Mouse (Mus musculus) forebrain, embryonic 12.5 days (tissue): Measurements from ENCODE around the gene Dolpp1. TPM values are rescaled to one million over a fixed set of nuclear protein-coding genes. Genes with fewer than 3 reads are reported as not detected.
A peak's percentile ranks its signal among the peaks of the same experiment; 100 is the strongest.

Experiments used
- ATAC-seq: fragments of 200-750 bp; cut with Nextera tagmentation; 2 replicates; pipeline ENCODE4 v1.8.0; 2017; ENCODE audit warnings: moderate TSS enrichment; ENCODE audit not compliant: low FRiP score
- H3K27ac ChIP-seq: fragments of 300-500 bp; sonication (generic); 2 replicates; pipeline ENCODE4 v1.5.1; 2016; ENCODE audit warnings: mild to moderate bottlenecking
- H3K27me3 ChIP-seq: fragments of 300-500 bp; sonication (generic); 2 replicates; pipeline ENCODE4 v1.6.1; 2016; ENCODE audit warnings: mild to moderate bottlenecking
- H3K36me3 ChIP-seq: fragments of 300-500 bp; sonication (generic); replicated peaks from 2 replicates; pipeline ENCODE4 v1.6.1; 2016; ENCODE audit warnings: mild to moderate bottlenecking
- H3K4me1 ChIP-seq: fragments of 300-500 bp; sonication (generic); 2 replicates; pipeline ENCODE4 v1.6.1; 2016
- H3K4me2 ChIP-seq: fragments of 300-500 bp; sonication (generic); 2 replicates; pipeline ENCODE4 v1.6.1; 2016; ENCODE audit warnings: mild to moderate bottlenecking, moderate library complexity
- H3K4me3 ChIP-seq: fragments of 300-500 bp; sonication (generic); replicated peaks from 2 replicates; pipeline ENCODE4 v1.5.1; 2016; ENCODE audit warnings: mild to moderate bottlenecking
- H3K9ac ChIP-seq: fragments of 300-500 bp; sonication (generic); 2 replicates; pipeline ENCODE4 v1.6.1; 2016; ENCODE audit warnings: mild to moderate bottlenecking
- H3K9me3 ChIP-seq: fragments of 300-500 bp; sonication (generic); 2 replicates; pipeline ENCODE4 v1.6.1; 2016
- WGBS: fragments of 180-500 bp; shearing (Covaris S2); methylation state at CpG from one replicate; pipeline ENCODE4 v1.1.7; 2016; 5-methylcytosine and 5-hydroxymethylcytosine counted together
- polyA plus RNA-seq: library from polyadenylated mRNA; unstranded; fragments of >200 nt; fragmentation: Nextera tagmentation; extraction: Ambion mirVana; gene quantifications from 2 replicates; pipeline ENCODE4 v1.2.1, GENCODE M21; 2016

Dolpp1 gene
- polyA plus RNA-seq, 1 experiment from 2014 or later = 51.4 TPM

DNA sequence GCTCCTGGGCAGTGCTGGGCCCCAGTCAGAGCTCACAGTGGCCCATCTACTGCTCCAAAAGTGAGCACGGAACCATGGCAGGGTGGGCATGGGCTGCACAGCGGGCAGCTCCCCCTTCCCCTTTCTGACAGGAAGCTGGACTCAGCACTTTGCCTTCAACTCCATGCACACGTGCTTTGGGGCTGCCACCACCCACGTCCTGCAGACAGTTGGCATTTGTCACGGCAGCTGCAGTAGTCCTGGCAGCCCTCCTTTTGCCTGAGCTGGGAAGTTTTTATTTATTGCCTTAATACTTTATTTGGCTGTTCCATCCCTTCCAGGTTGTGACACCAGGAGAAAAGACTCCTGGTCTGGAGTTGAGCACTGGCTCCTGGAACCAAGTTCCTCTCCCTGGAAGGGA is 7.2 kb upstream of the Dolpp1 start:
- no peak overlapping the region for H3K9ac ChIP-seq
- H3K27ac ChIP-seq = no peak overlapping the region
- H3K9me3 ChIP-seq = no peaks in the 10 kb centered on the region
- peaks cover 53% of the 10 kb centered on the region for H3K36me3 ChIP-seq
- no peak overlapping the region for H3K4me2 ChIP-seq
- no peak overlapping the region for H3K4me3 ChIP-seq
- 84% methylated on average over 5 of the region's 5 CpGs for WGBS
- H3K4me1 ChIP-seq = no peaks in the 10 kb centered on the region
- H3K27me3 ChIP-seq = no peaks in the 10 kb centered on the region
- ATAC-seq = no peak

DNA sequence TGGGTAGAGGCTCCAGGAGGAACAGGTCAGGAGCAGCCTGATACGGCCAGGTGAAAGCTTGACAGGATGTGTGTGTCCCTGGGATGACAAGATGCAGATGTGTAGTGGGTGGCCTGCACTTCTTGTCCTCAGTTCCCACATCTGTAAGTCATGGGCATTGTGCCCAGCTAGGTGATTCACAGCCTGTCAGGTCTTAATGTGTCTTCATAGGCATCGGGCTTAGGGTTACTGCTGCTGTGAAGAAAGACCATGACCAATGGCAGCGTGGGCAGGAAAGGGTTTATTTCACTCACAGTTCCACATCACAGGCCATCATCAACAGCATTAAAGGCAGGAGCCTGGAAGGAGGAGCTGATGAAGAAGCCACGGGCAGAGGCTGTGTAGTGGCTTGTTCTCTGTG is 6.5 kb upstream of the Dolpp1 start:
- no peak for ATAC-seq
- Histone ChIP-seq H3K27ac (no peak overlapping the region), H3K4me3 (no peak overlapping the region), H3K27me3 (no peaks in the 10 kb centered on the region), H3K9me3 (no peaks in the 10 kb centered on the region), H3K4me2 (no peak overlapping the region), H3K36me3 (peaks cover 48% of the 10 kb centered on the region), H3K4me1 (no peaks in the 10 kb centered on the region), H3K9ac (no peak overlapping the region)
- 90% methylated on average over 4 of the region's 4 CpGs for WGBS

DNA sequence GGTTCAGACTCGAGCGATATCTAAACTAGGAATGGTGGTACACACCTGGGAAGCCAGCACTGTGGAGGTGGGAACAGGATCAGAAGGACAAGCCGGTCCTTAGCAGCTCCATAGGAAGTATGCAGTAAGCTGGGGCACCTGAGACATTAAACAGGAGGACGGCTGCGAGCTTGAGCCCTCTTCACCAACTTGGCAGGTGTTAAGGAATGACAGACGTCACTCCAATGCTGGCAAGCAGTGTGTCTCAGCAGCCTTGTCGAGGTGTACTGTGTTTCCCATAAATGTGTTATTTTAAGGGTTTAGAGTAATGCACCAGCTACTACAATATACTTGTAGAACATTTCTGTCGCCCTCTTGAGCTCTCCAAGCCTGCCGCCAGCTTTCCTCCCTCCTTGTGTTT is 5.1 kb upstream of the Dolpp1 start:
- Histone ChIP-seq H3K36me3 (peaks cover 38% of the 10 kb centered on the region), H3K27me3 (no peaks in the 10 kb centered on the region), H3K9me3 (no peaks in the 10 kb centered on the region), H3K4me1 (0 out of 2 replicates have a peak, but pooled peaks cover 4% of the 10 kb centered on the region), H3K9ac (no peak overlapping the region), H3K27ac (no peak overlapping the region), H3K4me2 (no peak overlapping the region), H3K4me3 (no peak overlapping the region)
- ATAC-seq = no peak
- WGBS = 87% methylated on average over 9 of the region's 9 CpGs

DNA sequence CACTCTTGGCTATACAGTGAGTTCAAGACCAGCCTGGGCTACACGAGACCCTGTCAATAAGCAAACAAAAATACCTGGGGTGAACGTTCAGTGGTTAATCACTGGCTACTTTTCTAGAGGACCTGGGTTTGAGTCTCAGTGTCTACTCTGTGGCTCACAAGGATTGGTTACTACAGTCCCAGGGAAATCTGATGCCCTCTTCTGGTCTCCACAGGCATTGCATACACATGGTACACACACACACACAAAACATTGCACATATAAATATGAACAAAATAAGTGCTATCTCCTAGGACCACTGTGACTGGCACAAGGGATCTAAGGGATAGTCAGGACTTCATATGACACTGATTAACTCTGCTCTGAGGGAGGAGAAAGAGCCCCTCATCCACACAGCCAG is 3.1 kb upstream of the Dolpp1 start:
- Histone ChIP-seq H3K27me3 (no peaks in the 10 kb centered on the region), H3K36me3 (peaks cover 21% of the 10 kb centered on the region), H3K4me2 (no peak overlapping the region), H3K4me3 (no peak overlapping the region), H3K9ac (no peak overlapping the region), H3K4me1 (peaks cover 15% of the 10 kb centered on the region), H3K9me3 (no peaks in the 10 kb centered on the region), H3K27ac (no peak overlapping the region)
- WGBS = 92% methylated on average over 2 of the region's 2 CpGs
- no peak for ATAC-seq

DNA sequence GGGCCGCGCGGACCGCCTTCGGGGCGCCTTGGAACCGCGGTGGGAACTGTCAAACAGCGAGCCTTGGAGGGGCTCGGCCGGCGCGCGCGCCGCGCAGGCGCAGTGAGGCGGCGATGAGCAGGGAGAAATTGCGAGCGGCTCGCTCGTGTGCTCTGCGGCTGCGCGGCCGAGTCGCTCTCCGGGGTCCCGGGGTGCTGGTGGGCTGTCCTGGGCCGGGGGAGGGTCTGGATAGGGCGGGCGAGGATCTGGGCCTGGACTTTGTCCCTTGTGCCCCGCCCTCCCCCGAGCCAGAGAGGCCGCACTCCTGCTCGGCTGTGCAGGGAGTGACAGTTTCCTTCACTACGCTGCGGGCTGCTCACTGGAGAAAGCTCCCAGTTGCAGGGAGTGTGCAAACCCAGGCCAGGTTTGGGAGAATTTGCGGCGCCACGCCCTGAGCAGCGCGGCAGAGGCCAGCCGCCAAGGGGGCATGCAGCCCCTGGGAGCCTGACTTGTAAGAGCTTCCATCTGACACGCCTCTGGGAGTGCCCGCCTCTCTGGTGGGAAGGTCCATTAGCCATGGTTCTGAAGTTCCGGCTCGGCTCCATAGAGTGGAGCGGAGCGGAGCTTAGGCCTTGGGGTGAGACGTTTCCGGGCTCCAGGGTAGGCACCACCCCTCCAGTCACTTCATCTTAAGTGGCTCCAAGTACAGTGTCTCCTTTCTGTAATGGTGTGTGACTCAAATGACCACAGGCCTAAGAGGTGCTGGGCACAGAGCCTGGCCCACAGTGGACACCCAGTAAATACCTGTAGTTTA is 719 bp downstream of the Dolpp1 start:
- no peaks in the 10 kb centered on the region for H3K9me3 ChIP-seq
- peak overlapping the region; percentile 73 for H3K4me3 ChIP-seq
- WGBS = 1% methylated on average over 54 of the region's 54 CpGs
- peaks cover 30% of the 10 kb centered on the region for H3K36me3 ChIP-seq
- peaks cover 20% of the 10 kb centered on the region for H3K4me1 ChIP-seq
- H3K4me2 ChIP-seq = peak overlapping the region; percentile 93
- peak overlapping the region; percentile 88 for H3K27ac ChIP-seq
- peak overlapping the region; percentile 71 for H3K9ac ChIP-seq
- no peaks in the 10 kb centered on the region for H3K27me3 ChIP-seq
- ATAC-seq = peak; percentile 81

DNA sequence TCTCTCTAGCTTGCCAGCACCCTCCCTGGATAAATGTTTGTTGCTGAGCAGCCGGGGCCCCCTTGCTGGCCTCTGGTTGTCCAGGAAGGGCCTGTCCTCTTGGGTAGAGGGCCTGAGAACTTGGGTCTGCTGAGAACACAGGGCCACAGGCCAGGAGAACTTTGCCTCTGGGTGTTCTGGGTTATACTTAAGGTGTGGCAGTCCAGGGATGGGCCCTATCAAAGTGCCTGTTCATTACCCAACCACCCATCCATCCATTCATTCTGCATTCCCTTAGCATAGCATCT is 1.3 kb downstream of the Dolpp1 start:
- H3K27ac ChIP-seq = peak overlapping the region; percentile 88; the same call in 1 of the 2 replicates
- H3K36me3 ChIP-seq = peaks cover 35% of the 10 kb centered on the region
- H3K9me3 ChIP-seq = no peaks in the 10 kb centered on the region
- H3K4me3 ChIP-seq = peak overlapping the region; percentile 73
- peak overlapping the region; percentile 93 for H3K4me2 ChIP-seq
- ATAC-seq = no peak
- no peaks in the 10 kb centered on the region for H3K27me3 ChIP-seq
- peaks cover 25% of the 10 kb centered on the region for H3K4me1 ChIP-seq
- H3K9ac ChIP-seq = peak overlapping the region; percentile 71
- WGBS = 77% methylated on average over 1 of the region's 1 CpGs

DNA sequence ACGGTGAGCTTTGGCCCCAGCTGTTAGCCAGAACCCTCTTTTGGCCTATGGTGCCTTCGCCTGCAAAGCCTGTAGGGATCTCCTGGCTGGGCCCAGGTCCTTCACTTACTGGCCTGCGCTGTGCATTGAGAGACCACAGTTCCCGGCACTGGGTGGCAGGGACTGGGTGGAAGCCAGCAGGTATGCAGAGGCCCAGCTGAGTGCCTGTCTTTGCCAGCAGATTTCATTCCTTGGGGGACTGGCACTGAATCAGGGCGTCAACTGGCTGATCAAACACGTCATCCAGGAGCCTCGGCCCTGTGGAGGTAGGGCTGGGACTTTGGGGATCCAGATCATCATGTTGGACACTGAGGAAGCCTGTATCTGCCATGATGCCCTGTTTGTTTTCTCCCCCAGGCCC is 3.7 kb downstream of the Dolpp1 start:
- Histone ChIP-seq H3K9ac (no peak overlapping the region), H3K4me3 (no peak overlapping the region), H3K27me3 (no peaks in the 10 kb centered on the region), H3K9me3 (no peaks in the 10 kb centered on the region), H3K4me1 (peaks cover 50% of the 10 kb centered on the region), H3K27ac (no peak overlapping the region), H3K36me3 (peaks cover 50% of the 10 kb centered on the region), H3K4me2 (no peak overlapping the region)
- no peak for ATAC-seq
- 93% methylated on average over 7 of the region's 7 CpGs for WGBS

DNA sequence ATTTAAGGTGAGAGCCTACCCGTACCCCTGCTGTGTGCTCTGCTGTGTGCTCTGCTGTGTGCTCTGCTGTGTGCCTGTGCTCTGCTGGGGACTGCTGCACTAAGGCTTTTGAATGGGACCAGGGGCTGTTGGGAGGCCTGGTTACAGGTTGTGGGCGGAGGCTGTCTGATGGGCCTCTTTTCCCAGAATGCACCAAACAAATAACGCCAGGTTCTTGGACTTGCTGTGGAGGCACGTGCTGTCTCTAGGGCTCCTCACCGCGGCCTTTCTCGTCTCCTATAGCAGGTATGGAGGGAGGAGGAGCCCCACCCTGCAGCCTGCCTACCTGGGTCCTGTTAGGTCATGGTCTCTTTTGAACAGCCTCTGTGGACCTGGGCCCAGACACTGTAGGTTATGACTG is 4.2 kb downstream of the Dolpp1 start:
- Histone ChIP-seq H3K9ac (no peak overlapping the region), H3K27ac (no peak overlapping the region), H3K4me2 (no peak overlapping the region), H3K4me1 (peaks cover 54% of the 10 kb centered on the region), H3K27me3 (no peaks in the 10 kb centered on the region), H3K4me3 (no peak overlapping the region), H3K9me3 (no peaks in the 10 kb centered on the region), H3K36me3 (peaks cover 51% of the 10 kb centered on the region)
- 93% methylated on average over 7 of the region's 7 CpGs for WGBS
- no peak for ATAC-seq

DNA sequence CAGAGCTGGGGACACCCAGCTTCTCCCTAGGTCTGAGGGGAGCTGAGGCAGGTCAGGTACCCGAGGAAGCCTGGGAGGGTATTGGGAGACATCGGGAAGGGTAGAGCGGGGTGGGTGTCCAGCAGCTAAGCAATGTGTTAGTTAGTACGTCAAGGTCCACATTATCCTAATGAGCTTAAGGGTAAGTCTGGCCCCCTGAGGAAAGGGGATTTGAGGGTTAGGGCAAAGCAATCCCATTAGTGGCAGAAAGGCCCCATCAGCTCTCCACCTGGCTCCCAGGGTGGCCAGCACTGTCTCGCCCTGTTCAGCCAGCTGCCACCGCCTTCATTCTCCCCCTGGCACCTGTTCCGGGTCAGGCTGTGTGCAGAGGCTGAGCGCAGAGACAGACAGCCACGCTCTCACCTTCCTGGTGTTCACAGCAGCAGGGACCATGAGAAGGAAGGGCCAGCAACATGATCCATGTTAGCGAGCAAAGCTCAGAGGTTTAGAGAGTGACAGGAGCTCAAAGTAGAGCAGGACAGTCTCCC is 6.0 kb downstream of the Dolpp1 start:
- Histone ChIP-seq H3K9ac (peak overlapping the region; percentile 38; the same call in 1 of the 2 replicates), H3K4me2 (no peak overlapping the region), H3K27ac (no peak overlapping the region; the same call in 1 of the 2 replicates), H3K27me3 (no peaks in the 10 kb centered on the region), H3K36me3 (peaks cover 65% of the 10 kb centered on the region), H3K4me1 (peaks cover 49% of the 10 kb centered on the region), H3K9me3 (no peaks in the 10 kb centered on the region), H3K4me3 (no peak overlapping the region)
- WGBS = 60% methylated on average over 10 of the region's 10 CpGs
- no peak for ATAC-seq

DNA sequence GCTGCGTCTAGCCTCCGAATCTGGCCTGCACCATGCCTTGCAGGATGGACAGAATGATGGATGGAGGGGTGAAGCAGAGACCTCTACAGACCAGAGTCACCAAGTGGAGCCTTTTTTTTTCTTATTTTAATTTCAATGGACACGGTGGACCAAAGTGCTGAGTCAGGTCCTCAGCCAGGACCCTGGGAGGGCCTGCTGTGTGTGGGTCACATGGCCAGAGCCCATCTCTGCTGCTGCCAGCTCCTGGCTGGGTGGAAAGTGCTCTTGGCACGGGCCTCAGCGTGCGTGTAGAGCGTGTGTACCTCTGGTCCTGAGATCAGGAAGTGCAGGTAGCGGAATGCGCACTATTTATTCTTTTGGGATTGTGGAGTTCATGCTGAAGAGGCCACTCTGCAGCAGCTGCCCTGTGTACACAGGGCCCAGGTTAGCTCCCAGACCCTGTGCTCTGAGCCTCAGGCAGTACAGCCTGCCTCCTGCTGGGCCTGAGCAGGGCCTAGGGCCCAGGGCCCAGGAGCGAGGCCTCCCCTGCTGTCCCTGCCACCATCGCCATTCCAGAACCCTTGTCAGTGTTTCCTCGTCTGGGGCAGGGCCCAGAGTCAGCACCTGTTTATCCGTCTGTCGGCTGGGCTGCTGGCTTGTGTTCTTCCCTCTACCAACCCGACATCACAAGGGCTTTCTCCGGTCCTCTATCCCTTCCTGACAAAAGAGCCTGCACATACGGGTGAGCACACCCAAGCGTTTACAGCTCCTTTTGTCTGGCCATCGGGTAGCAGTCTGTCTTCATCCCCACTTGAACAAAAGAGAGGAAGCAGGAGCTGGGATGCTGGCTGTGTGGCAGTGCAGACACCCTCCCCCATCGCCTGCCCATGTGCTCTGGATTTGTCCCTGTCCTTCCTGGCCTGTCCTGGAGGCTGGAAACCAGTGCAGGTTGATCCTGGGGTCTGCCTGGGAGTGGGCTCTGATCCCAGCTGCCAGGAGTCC is 7.4 kb downstream of the Dolpp1 start:
- H3K27ac ChIP-seq = peak overlapping the region; percentile 97
- no peak overlapping the region for H3K4me3 ChIP-seq
- no peaks in the 10 kb centered on the region for H3K27me3 ChIP-seq
- ATAC-seq = peak; percentile 70
- H3K9me3 ChIP-seq = no peaks in the 10 kb centered on the region
- WGBS = 22% methylated on average over 20 of the region's 20 CpGs
- peaks cover 36% of the 10 kb centered on the region for H3K4me1 ChIP-seq
- H3K9ac ChIP-seq = peak overlapping the region; percentile 48
- H3K36me3 ChIP-seq = peaks cover 71% of the 10 kb centered on the region
- peak overlapping the region; percentile 19; the same call in 1 of the 2 replicates for H3K4me2 ChIP-seq

DNA sequence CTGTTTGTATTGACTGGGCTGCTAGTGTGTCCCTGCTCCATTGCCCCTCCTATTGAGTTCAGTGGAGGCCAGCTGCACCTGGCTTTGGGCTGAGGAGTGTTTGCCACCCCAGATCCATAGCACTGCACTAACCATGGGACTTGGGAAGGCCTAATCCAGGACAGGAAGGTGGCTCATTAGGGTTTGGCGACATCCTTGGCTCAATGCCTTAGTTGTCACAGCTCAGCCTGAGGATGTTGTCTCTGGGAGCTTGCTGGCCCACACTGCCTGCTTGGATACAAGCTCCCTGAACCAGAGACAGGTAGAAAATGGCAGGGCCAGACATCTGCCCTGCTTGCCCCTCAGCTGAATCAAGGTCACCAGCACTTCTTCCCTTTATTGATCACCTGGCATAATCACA is 9.5 kb downstream of the Dolpp1 start:
- Histone ChIP-seq H3K27me3 (no peaks in the 10 kb centered on the region), H3K4me1 (peaks cover 36% of the 10 kb centered on the region), H3K9me3 (no peaks in the 10 kb centered on the region), H3K27ac (no peak overlapping the region), H3K36me3 (peaks cover 80% of the 10 kb centered on the region), H3K4me3 (no peak overlapping the region), H3K4me2 (no peak overlapping the region), H3K9ac (no peak overlapping the region)
- 64% methylated on average over 1 of the region's 1 CpGs for WGBS
- ATAC-seq = no peak

DNA sequence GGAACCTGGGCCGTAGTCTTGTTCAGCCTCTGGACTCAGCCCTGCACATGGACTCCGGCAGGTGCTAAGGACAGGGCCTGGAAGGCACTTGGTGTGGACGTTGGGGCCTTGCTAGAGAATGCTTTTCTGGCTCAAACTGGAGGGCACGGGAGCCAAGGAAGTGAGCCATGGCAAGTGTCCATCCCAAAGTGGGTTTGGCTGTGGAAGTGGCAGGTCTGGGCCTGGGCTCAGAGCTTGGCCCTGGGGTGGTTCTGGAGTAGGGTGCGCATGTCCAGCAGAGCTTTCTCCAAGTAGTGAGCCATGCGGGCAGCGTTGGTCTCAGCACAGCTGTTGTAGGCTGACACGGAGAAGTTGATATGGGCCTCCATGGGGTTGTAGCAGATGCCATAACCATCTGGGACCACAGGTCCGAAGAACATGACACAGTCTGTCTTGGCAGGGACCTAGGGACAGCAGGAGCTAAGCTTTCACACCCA is 10.3 kb downstream of the Dolpp1 start:
- no peak overlapping the region for H3K27ac ChIP-seq
- no peak for ATAC-seq
- H3K9me3 ChIP-seq = no peaks in the 10 kb centered on the region
- no peaks in the 10 kb centered on the region for H3K27me3 ChIP-seq
- H3K4me2 ChIP-seq = no peak overlapping the region
- no peak overlapping the region for H3K4me3 ChIP-seq
- peaks cover 80% of the 10 kb centered on the region for H3K36me3 ChIP-seq
- H3K4me1 ChIP-seq = peaks cover 36% of the 10 kb centered on the region
- no peak overlapping the region for H3K9ac ChIP-seq
- WGBS = 91% methylated on average over 9 of the region's 9 CpGs
